Mouse (Mus musculus): ENCODE measurements around the gene Zpbp2. TPM values are rescaled to one million over a fixed set of nuclear protein-coding genes. Genes with fewer than 3 reads are reported as not detected.

Gene Zpbp2
- total RNA-seq, 2 experiments from 2014 or later, result 0.22 to 0.43 TPM

DNA sequence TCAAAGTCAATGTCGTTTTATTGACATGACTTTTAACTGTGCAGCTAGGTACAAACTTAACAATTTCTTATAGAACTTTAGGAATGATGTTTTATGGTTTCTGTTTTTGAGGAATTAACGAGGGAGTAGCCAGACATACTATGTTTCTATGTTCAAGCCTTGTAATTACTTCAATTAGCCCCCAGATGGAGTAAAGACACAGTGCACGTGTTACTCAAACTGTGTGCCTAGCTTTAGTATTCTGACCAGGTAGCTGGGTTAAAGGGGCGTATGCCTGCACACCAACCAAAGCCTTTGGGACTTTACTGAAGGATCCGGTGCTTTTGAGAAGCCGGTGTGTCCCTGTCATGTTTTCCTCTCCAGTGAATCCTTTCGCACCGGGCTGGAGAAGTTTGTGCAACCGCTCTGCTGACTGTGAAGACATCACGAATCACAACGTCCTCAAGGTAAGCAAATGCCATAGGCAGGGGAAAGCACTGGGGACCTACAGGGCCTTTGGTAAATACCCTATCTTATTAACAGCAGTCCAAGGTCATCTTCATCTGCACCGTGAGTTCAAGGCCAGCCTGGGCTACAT is 4.3 kb downstream of the Zpbp2 start:
- DNase-seq (ENCODE audit: low spot score in 2 of 2), result no peak

DNA sequence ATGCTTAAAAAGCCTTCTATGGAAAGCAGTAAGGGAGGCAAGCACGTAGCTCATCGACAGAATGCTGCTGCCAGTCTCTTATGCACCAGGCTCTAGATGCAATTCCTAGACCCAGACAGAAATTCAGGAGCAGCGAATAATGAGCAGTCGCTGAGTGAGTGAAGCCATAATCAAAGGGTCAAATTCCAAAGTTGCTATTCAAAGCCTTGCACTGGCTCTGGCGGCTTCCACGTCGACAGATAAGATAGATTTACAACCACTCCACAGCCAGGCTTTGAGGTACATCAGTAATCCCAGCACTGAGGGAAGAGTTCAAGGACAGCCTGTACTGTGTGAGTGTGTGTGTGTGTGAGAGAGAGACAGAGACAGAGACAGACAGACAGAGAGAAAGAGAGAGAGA is 10.0 kb downstream of the Zpbp2 start:
- DNase-seq (ENCODE audit: low spot score in 2 of 2), result no peak

DNA sequence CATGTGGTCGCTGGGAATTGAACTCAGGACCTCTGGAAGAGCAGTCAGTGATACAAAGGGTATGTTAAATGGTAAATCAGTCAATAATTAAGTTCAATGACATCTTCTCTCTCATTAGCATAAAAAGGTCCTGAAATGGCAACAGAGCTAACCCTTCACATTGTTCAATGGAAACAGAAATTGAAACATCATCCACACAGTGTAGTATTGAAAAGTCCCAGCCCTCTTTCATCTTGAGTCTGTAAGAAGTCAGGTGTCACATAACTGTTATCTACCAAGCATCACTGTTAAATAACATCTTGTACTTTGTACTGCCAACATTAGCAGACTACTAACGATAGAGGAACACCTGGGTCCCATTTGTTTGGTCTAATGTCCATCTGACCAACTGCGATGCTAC is 12.1 kb downstream of the Zpbp2 start:
- no peak for DNase-seq (ENCODE audit: low spot score in 2 of 2)

DNA sequence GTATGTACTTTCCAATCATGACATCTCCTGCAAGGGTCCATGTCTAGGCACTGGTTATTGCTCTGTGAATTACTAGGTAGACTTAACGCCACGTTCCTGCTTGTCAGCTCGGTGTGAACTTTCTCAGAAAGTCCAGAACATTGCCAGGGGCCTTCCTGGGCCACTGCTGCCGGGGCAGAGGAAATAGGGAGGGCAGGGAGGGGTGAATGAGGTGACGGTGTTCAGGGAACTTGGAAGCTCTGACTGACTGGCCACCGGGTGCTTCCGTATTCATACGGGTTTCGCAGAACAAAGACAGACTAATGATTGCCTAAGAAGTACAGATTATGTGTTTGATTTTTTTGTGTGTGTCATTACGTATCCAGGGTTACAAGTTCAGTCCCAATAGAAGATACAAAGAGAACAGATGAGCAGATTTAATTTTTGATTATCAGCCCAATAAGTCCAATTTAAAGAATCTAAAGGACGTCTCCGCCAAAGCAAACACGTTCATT is 13.1 kb downstream of the Zpbp2 start:
- DNase-seq (ENCODE audit: low spot score in 2 of 2), result no peak

DNA sequence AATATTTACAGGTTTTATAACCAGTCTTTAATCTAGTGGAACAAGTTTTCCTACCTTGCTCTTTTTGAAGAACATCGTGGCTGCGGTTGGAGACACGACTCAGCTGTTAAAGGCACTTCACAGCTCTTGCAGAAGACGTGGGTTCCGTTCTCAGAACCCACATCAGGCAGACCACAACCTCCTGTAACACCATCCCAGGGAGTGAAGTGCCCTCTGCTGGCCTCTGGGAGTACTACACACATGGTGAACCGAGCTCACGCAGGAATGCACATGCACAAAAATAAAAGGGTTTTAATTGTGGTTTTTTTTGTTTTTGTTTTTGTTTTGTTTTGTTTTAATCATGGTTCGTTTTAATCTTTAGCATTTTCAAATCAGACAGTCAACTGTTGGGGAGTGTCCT is 17.4 kb downstream of the Zpbp2 start:
- DNase-seq (ENCODE audit: low spot score in 2 of 2), result no peak

DNA sequence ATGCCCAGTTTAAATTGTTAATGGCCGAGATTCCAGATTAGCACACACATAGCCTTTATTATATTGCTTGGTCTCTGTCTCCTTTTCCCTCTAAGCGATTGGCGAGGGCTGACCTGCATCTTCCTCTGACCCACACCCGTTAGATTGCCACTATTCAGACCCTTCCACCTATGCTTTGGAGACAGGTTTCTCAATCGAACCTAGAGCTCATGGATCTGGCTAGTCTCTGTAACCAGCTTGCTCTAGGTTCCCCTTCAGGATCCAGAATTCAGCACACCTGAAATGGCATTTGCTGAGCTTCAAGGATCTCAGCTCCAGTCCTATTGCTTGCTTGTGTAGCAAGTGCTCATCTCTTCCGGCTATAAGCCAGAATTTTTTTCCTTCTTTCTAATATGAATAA is 18.6 kb downstream of the Zpbp2 start:
- DNase-seq (ENCODE audit: low spot score in 2 of 2), result no peak

DNA sequence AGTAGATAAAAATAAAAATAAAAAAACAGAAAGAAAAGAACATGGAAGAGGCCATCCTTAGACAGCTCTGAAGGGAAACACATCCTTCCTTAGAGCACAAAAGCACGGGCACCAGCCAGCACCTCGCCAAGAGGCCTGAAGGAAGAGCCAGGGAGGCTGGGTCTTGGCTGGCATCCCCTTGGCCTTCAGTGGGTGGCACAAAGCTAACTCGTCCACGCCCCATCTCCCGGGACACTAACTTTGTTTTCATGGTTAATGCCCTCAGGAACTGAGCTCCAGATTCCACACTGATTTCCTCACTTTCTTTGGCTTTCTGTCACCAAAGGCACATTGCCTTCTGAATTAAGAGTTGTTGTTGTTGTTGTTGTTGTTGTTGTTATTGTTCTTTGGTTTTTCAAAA is 26.9 kb downstream of the Zpbp2 start:
- DNase-seq (ENCODE audit: low spot score in 2 of 2), result no peak

DNA sequence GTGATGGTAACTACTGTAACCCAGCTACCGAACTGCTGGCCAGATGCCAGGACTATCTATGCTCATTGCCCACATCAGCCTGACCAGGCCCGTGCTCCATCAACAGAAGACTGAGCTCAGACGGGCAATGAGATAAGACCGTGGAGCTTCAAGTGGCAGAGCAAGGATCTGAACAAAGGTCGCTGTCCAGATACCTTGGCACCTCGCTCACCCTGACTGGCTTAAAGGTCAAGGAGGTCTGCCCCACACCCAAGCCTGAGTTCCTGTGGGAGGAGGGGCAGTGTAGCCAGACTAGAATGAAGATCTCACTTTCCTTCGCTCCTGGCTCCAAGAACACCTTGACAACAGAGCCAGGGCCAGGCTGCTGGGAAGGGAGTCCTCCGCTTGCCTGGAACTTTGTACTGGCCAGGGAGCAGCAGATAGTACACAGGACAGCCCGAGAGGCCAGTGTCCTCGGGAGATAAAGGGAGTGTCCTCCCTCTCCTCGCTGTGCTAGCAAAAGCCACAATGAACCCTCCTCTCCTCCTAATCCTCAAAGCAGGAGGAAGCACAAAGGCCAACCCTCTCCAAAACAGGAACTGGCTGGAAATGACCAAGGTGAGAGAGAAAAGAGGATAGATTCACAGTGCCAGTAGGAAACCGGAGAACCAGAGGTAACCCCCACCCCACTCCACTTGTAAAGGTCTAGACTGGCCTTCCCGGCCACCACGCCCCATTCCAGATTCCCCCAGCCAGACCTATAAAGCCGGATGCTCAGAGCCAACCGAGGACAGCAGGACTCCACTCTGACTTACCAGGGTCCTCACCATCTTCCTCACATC is 29.6 kb downstream of the Zpbp2 start:
- DNase-seq (ENCODE audit: low spot score in 2 of 2), result no peak

DNA sequence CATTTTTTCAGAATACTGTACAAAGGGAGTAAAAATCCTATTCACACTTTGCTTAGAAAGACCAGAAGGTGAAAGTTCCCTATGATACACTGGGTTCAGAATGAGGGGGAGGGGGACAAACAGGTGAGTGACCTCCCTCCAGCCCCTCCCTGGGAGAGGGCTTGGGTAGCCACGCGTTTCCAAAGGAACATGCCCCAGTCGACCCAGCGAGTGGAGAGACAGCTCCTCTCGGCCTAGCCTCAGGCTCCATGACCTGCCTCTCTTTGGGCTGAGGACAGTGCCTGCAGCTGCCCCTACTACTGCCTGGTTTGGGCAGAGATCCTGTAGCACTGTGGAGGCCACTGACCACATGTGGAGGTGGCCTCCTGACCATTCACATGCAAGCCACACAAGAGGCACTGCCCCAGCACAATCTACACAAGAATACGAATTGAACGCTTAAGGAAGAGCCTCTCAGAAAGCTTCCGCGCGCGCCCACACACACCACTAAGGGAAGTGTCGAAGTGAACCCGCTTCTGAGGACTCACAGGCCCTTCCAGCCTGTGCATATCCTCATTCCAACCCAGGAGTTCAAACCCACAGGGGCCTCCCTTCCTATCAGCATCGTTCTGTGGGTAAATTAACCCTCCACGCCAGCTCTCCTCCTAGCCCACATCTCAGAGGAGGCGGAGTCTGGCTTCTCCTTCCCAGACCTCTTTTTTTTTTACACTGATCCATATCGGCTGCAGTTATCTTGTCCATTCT is 30.6 kb downstream of the Zpbp2 start:
- DNase-seq (ENCODE audit: low spot score in 2 of 2), result no peak

DNA sequence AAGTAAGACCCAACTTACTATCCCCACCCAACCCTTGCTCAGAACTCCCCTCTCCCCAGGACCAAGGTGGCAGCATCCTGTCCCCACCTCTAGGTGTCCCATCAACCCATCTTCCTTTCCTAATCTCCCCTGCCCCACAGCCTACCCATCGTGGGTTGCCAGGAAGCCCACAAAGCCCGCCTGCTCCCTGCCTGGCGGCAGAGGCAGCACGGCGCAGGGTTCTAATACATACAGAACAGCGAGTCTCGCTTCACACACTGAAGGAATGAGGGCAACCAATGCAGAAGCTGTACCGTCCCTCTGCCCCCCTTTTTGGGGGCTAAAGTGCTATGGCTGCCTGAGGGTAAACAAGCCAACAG is 31.1 kb downstream of the Zpbp2 start:
- DNase-seq (ENCODE audit: low spot score in 2 of 2), result no peak

DNA sequence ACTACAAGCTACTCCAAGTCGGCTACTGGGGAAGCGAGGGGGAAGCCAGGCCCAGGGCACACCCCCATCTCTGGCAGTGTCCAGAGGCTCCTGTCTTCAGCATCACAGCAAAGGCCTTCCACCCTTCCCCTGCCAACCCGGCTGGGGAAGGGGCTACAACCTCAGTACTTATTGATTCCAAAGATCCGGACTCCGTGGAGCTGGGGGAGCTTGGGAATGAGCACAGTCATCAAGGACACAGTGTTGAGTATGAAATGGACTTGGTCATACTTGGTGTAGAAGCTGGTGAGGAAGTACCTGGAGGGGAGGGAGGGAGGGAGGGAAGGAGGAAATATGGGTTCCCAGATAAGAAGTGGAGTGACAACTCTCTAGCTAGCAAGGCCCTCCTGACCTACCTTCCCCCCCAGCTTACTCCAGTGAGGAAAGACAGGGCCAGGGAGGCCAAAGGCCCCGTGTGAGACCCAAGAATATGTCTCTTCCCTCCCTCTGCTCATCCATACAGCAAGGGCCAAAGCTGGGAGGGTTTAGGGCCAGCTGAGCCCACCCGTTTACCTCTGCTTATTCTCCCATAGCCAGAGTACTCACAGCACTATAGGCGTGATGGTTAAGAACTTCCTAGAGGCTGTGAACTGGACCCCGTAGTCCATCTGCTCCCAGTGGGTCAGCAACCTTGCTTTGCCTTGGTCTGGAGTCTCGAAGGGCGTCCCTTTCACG is 31.8 kb downstream of the Zpbp2 start:
- DNase-seq (ENCODE audit: low spot score in 2 of 2), result no peak

DNA sequence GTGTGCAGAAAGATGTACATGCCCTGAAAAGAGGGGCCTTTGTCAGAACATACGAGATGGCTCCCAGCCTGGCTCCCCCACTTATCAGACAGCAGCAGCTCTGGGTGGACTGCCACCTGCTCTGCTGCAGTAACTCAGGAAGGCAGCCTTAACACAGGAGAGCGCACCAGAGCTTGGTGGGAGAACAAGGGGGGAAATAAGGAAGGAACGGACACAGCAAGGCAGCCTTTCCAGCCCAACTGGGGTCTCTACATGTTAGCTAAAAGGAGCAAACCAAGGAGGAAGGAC is 32.3 kb downstream of the Zpbp2 start:
- no peak for DNase-seq (ENCODE audit: low spot score in 2 of 2)

DNA sequence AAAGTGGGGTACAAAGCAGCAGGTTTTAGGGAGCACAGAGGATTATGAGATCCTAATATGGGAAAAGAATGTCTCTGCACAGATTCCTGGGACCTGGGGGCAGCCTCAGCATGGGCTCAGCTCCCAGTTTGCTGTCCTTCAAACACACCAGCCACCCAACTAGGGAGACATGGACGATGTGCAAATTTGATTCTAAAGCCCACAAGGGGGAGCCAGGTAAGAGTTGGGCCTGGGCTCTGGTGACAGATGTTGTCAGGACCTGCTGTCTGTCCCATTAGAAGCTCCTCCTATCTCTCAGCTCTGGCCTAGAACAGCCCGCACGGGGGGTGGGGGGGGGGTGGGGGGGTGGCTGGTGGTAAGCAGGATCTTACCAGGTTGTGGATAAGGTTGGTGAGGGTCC is 32.7 kb downstream of the Zpbp2 start:
- DNase-seq (ENCODE audit: low spot score in 2 of 2), result no peak

DNA sequence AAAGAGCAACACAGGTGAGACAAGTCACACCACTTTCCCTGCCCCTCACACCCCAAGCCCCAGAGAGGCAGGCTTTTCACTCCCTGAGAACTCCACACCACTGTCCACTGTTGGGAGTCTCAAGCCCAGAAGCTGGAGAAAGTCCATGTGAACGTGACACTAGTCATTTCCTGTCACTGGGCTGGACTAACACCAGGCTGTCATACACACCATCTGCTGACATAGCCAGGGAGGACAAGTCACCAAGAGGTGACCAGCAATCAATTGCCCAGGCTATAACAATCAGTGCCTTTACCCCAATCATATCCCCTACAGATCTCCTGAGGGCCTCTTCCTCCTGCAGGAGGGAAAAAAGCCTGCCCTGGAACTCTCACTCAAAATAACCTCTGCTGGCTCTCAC is 33.2 kb downstream of the Zpbp2 start:
- DNase-seq (ENCODE audit: low spot score in 2 of 2), result no peak

DNA sequence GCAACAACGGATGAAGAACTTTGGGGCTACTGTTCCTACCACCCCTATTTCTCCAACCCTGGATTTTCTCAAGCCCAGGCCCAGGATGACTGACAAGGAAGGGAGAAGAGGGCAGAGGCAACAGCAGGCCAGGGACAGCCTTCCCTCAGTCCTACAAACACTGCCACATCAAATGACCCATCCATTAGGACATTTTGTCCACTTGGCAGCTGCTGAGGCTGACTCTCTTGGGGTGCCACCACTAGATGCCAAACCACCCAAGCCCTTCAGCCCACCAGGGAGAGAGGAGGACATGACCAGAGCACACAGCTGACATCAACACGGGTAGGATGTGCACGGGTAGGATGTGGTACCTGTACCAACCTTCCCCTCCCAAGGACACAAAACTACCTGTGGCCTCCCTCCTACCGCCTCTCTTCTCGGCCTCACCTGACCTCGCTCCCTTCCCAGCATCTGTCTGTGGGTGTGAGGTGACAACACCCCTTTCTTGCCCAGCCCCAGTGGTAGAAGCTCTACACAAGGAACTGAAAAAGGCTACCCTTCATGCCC is 33.8 kb downstream of the Zpbp2 start:
- no peak for DNase-seq (ENCODE audit: low spot score in 2 of 2)

DNA sequence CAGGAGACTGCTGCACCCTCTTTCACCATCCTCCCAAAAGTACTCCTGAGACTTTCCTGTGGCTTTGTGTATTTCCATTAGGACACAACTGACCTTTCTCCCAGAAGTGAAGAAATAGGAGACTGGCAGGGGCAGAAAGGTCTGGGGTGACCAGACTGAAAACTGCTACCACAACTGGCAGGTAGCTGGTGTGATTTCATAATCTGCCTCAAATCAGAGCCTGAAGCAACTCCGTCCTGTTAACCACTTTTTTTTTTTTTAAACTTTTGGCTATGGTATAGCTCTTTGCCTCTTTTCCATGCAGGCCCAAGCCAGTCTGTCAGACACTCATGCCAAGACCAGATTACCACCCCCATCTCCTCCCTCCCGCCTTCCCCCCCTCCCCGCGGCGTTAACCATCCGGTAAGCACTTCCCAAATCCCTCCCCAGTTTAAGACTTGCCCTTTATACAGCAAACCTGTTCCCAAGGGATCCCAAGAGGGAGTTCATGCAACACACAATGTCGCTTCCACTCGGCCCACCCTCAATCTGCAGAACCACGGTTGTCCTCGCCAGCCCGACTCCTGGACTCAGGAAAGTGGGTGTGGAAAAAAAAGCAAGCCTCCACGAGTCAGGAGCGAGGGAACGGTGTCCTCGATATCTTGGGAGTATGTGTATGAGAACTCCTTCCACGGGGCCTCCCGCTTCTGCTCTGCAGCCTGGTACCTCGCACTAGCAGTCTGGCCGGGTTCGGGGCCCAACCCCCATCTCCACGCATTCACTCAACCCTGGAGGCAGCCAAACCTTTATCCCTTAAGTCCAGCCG is 35.4 kb downstream of the Zpbp2 start:
- DNase-seq (ENCODE audit: low spot score in 2 of 2), result peak; percentile 29 to 44

DNA sequence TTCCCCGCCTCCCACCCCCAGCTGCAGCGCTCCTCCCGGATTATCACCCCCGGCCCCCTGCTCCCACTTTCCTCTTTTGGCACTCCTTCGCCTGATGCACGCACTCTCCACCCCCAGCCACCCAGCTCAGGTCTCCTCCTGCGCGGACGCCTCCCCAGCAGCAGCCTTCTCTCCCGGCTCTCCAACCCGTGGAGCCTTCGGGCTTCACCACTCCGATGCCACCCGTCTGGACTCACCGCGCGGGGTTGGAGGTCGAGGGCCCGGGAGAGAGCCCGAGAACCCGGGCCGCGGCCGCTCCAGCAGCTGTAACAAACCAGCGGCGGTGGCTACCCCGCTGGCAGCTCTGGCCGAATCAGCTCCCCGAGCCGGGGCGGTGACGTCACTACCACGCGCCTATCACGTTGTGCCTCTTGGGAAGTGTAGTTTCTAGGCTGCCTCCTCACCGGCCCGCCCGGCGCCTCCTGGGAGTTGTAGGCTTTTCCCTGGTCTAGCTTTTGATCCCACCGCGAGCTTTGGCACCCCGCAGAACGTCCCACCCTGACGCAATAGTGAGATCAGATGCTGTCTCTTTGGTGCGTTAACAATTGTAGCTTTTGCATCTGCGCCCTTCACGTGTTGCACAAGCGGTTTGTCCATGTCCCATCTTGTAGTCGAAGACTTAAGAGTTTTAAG is 36.1 kb downstream of the Zpbp2 start, which contains the start of gene Ormdl3:
TSS of gene Ormdl3 (minus strand) at position 477 of the 672 bp plus-strand sequence.
- DNase-seq (ENCODE audit: low spot score in 2 of 2), result peak; percentile 98

DNA sequence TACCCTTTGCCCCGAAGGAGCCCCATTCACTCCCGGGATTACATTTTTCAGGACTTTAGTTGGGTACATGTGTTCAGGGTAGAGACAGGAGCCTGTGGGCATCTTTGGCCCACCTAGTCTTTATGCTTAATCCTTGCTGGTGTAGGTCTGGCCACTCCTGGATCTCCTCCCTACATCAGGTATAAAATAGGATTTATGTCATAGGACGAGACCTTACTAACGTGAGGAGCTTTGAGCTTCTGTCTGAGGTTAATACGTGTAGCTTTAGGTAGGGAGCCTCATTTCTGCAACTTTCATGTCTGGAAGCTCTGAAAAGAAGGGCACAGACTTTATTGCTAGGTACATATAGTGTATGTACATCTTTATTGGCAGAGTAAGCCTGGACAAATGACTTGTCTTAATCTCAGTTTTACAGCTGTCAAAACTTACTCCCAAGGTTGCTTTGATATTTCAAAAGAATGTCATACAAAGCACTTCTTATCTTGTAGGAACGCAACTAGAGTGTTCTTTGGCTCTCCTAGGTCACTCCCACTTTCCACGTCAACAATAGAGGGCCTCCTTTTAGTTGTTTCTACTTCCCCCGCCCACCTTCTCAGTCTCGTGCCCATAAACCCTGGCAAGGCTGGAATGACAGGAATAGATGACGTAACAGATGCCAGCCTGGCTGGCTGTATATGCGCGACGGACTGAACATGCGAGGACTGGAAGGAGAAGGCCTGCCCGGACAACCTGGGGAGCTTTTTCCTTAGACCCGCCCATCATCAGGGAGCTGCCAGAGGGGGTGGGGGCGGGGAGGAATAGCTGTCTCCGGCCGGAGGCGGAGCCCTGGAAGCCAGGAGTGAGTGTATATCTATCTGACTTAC is 37.0 kb downstream of the Zpbp2 start:
- DNase-seq (ENCODE audit: low spot score in 2 of 2), result peak; percentile 67

DNA sequence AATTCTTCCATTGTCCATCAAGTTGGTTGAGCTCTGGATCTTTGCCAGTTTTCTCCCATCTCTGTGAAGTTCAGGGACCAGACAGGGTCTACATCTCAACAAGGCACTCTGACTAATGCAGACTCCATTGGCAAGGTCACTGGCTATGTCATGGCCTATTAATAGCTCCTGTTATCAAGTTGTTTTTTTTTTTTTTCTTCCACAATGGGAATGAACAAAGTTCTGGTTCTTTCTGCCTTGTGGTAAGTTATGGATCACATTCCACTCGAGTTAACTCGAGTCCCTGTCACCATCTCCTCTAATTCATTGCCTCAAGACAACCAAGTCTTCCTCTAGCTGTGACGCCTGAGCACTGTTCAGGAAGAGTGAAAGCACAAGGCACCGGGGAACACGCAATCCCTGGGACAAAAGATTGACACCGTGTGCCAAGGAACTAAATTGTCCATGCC is 38.0 kb downstream of the Zpbp2 start:
- DNase-seq (ENCODE audit: low spot score in 2 of 2), result peak in 1 of 2 experiments; percentile 34
